Mouse (Mus musculus) midbrain, embryonic 14.5 days (tissue): ENCODE measurements around the gene Daxx. TPM values are rescaled to one million over a fixed set of nuclear protein-coding genes. Genes with fewer than 3 reads are reported as not detected.
"Not testable (repeated sequence)": the region's sequence is repeated elsewhere in the genome, so short reads cannot be mapped to it uniquely, and the experiment has no call there.

Source experiments
- ATAC-seq: fragments of 200-750 bp; cut with Nextera tagmentation; 2 replicates; pipeline ENCODE4 v1.8.0; 2017; ENCODE audit warnings: moderate number of reproducible peaks, moderate library complexity; ENCODE audit not compliant: low FRiP score, low TSS enrichment
- DNase-seq: peaks from one replicate; pipeline ENCODE4 v3.0.0-alpha.2; 2015
- H3K27ac ChIP-seq: fragments of 300-500 bp; sonication (generic); replicated peaks from 2 replicates; pipeline ENCODE4 v1.5.1; 2014; ENCODE audit warnings: mild to moderate bottlenecking, low read depth, low read length, moderate library complexity
- H3K27me3 ChIP-seq: fragments of 300-500 bp; sonication (generic); 2 replicates; pipeline ENCODE4 v1.6.1; 2014; ENCODE audit warnings: low read length, control low read depth, mixed read lengths; ENCODE audit not compliant: control insufficient read depth, insufficient read depth
- H3K36me3 ChIP-seq: fragments of 300-500 bp; sonication (generic); 2 replicates; pipeline ENCODE4 v1.6.1; 2014; ENCODE audit warnings: low read length, control low read depth; ENCODE audit not compliant: control insufficient read depth, insufficient read depth
- H3K4me1 ChIP-seq: fragments of 300-500 bp; sonication (generic); 2 replicates; pipeline ENCODE4 v1.6.1; 2014; ENCODE audit warnings: mild to moderate bottlenecking, antibody characterized with exemption, low read length, control low read depth; ENCODE audit not compliant: control insufficient read depth, insufficient read depth
- H3K4me2 ChIP-seq: fragments of 300-500 bp; sonication (generic); 2 replicates; pipeline ENCODE4 v1.6.1; 2014; ENCODE audit warnings: mild to moderate bottlenecking, low read length, moderate library complexity
- H3K4me3 ChIP-seq: fragments of 300-500 bp; sonication (generic); replicated peaks from 2 replicates; pipeline ENCODE4 v1.5.1; 2014; ENCODE audit warnings: low read depth, low read length
- H3K9ac ChIP-seq: fragments of 300-500 bp; sonication (generic); replicated peaks from 2 replicates; pipeline ENCODE4 v1.6.1; 2014; ENCODE audit warnings: mild to moderate bottlenecking, low read length, moderate library complexity
- H3K9me3 ChIP-seq: fragments of 300-500 bp; sonication (generic); 2 replicates; pipeline ENCODE4 v1.6.1; 2016; ENCODE audit warnings: low read length, control low read depth, mixed read lengths; ENCODE audit not compliant: control insufficient read depth
- WGBS: fragments of 180-500 bp; shearing (Covaris S2); extraction: QIAGEN DNeasy Blood & Tissue Kit; methylation state at CpG from one replicate; pipeline ENCODE4 v1.1.7; 2014; 5-methylcytosine and 5-hydroxymethylcytosine counted together
- polyA plus RNA-seq: library from polyadenylated mRNA; unstranded; fragments of >200 nt; fragmentation: Nextera tagmentation; extraction: Ambion mirVana; gene quantifications from 2 replicates; pipeline ENCODE4 v1.2.1, GENCODE M21; 2014

The Daxx gene
- polyA plus RNA-seq, 1 experiment from 2014 or later, result 44.6 TPM

GRCm38 (mm10) chr17:33943454-33943853, 34.2 kb downstream of the Daxx start:
- Histone ChIP-seq H3K4me3 (no peak overlapping the region), H3K4me2 (no peak overlapping the region), H3K27ac (no peak overlapping the region), H3K9ac (no peak overlapping the region), H3K36me3 (peaks cover 58% of the 10 kb centered on the region), H3K27me3 (no peaks in the 10 kb centered on the region), H3K4me1 (peaks cover 16% of the 10 kb centered on the region), H3K9me3 (no peaks in the 10 kb centered on the region)
- WGBS, result 95% methylated on average over 15 of the region's 15 CpGs
- no peak for DNase-seq
- ATAC-seq, result no peak

DNA sequence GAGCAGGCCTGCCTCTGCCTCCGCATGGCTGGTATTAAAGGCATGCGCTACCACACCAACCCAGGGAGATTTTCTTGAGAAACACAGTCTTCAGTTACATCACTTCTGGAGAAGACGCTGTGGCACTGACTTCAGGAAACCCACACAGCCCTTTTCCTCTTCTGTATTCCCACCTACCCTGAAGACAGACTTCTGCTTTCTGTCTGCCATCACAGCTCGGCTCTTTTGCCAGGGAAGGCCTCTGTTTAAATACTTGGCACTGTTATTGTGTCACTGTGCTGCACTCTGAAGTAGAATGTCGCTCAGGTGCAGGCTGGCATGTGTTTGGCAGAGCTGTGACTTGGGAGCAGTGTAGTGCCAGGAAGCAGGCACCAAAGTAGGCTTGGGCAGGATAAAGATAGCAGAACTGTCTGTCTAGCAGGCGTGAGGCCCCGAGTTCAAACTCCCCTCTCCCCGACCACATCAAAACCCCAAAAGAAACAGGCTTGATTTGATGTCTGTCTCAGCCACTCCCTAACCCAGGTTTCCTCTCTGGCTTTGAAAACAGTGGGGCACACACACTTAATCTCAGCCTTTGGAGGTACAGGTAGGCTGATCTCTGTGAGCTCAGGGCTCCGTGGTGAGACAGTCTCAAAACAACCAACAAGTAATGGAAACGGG, 38.3 kb downstream of the Daxx start:
- Histone ChIP-seq H3K36me3 (peaks cover 70% of the 10 kb centered on the region), H3K27me3 (no peaks in the 10 kb centered on the region), H3K9ac (no peak overlapping the region), H3K27ac (no peak overlapping the region), H3K4me2 (no peak overlapping the region), H3K4me1 (peaks cover 19% of the 10 kb centered on the region), H3K4me3 (no peak overlapping the region), H3K9me3 (no peaks in the 10 kb centered on the region)
- ATAC-seq (no peak), DNase-seq (no peak)
- 94% methylated on average over 10 of the region's 10 CpGs for WGBS

DNA sequence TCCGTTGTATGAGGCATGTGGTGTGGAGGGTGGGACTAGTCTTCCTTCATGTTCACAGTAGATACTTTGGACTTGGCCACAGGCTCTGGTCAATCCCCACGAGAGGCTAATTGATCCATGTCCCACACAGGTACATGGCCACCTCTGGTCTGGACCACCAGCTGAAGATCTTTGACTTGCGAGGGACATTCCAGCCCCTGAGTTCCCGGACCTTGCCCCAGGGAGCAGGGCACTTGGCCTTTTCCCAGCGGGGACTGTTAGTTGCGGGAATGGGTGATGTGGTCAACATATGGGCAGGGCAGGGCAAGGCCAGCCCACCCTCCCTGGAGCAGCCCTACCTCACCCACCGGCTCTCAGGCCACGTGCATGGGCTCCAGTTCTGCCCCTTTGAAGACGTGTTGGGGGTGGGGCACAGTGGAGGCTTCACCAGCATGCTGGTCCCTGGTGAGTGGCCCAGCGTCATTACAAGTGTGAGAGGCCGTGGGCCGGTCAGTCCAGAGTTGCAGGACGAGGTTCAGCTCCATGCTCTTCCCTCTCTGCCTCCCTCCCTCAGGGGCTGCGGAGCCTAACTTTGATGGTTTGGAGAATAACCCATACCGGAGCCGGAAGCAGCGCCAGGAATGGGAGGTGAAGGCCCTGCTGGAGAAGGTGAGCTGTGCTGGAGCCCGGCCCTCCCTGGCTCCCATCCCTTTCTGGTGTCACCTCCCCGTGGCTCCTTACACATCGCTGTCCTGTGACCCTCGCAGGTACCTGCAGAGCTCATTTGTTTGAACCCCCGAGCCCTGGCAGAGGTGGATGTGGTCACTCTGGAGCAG, 39.1 kb downstream of the Daxx start:
- Histone ChIP-seq H3K9me3 (no peaks in the 10 kb centered on the region), H3K27me3 (no peaks in the 10 kb centered on the region), H3K4me1 (peaks cover 19% of the 10 kb centered on the region), H3K36me3 (peaks cover 77% of the 10 kb centered on the region), H3K27ac (no peak overlapping the region), H3K4me2 (no peak overlapping the region), H3K4me3 (no peak overlapping the region), H3K9ac (no peak overlapping the region)
- DNase-seq, result no peak
- ATAC-seq, result no peak
- WGBS, result 91% methylated on average over 22 of the region's 22 CpGs

- H3K27ac ChIP-seq, result no peak overlapping the region
- H3K36me3 ChIP-seq, result peaks cover 76% of the 10 kb centered on the region
- H3K4me2 ChIP-seq, result no peak overlapping the region
- no peaks in the 10 kb centered on the region for H3K27me3 ChIP-seq
- DNase-seq, result no peak
- no peaks in the 10 kb centered on the region for H3K9me3 ChIP-seq
- H3K4me3 ChIP-seq, result no peak overlapping the region
- no peak for ATAC-seq
- H3K9ac ChIP-seq, result no peak overlapping the region
- H3K4me1 ChIP-seq, result peaks cover 21% of the 10 kb centered on the region
- 91% methylated on average over 19 of the region's 19 CpGs for WGBS
Observed at GRCm38 (mm10) chr17:33948905-33949537, 39.8 kb downstream of the Daxx start.

- WGBS, result 77% methylated on average over 10 of the region's 10 CpGs
- no peak for ATAC-seq
- peak overlapping the region; percentile 90 for H3K27ac ChIP-seq
- peak overlapping the region; percentile 71 for H3K9ac ChIP-seq
- peaks cover 67% of the 10 kb centered on the region for H3K36me3 ChIP-seq
- H3K4me1 ChIP-seq, result peaks cover 28% of the 10 kb centered on the region
- peak overlapping the region; percentile 96 for H3K4me2 ChIP-seq
- DNase-seq, result no peak
- no peaks in the 10 kb centered on the region for H3K27me3 ChIP-seq
- peak overlapping the region; percentile 52 for H3K4me3 ChIP-seq
- no peaks in the 10 kb centered on the region for H3K9me3 ChIP-seq
Observed at GRCm38 (mm10) chr17:33950131-33950625, 41.0 kb downstream of the Daxx start.

DNA sequence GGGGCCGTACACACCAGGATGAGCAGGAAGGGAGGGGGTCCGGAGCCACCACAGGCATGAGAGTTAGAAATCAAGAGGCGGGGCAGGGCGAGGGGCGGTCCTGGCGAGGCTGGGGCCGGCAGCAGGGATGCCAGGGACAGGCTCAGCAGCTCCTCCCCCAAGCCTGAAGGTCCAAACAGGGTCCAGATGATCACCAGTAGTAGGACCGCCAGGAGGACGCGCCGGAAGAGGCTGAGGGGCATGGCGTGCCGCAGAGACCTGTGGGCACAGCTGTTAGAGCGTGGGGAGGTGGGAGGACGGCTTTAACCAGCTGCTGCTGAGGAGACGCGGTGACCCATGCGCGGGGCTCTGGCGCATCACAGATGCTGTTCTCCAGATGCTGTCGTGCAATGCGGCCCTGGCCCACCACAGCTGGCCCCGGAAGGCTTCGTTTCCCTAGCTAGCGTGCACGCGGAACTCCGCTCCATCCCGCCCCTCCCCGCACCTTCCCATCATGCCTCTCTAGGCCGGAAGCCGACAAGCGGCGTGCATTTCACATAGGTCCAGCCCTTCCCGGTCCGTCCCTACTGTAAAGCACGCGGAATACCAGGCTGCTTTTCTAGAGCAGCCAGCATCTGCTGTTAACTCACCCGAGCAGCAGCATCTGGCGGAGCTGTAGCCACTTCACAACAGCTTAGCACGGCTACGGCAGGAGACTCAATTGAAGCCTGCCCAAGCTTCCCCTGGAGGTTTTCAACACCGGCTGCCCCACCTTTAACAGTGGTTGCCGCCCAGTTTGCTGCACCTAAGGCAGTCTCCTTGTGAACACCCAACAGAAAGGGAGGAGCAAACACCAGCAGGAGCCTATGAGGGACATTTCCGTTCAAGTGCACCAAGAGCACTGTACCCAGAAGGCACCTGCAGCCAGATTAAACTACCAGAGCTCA, 42.1 kb downstream of the Daxx start, which contains the start of gene B3galt4:
B3galt4 (minus strand) TSS at position 468 of the 926 bp plus-strand sequence.
- Histone ChIP-seq H3K4me1 (peaks cover 28% of the 10 kb centered on the region), H3K4me3 (peak within 1 kb of the TSS; percentile 52), H3K27me3 (no peaks in the 10 kb centered on the region), H3K27ac (peak within 1 kb of the TSS; percentile 90), H3K9me3 (no peaks in the 10 kb centered on the region), H3K4me2 (peak within 1 kb of the TSS; percentile 96), H3K36me3 (peaks cover 56% of the 10 kb centered on the region), H3K9ac (peak within 1 kb of the TSS; percentile 71)
- 1% methylated on average over 45 of the region's 45 CpGs for WGBS
- DNase-seq (peak; percentile 92), ATAC-seq (peak; percentile 70)

- Histone ChIP-seq H3K4me3 (peak overlapping the region; percentile 52; the same call in 1 of the 2 replicates), H3K4me1 (peaks cover 34% of the 10 kb centered on the region), H3K36me3 (peaks cover 50% of the 10 kb centered on the region), H3K4me2 (peak overlapping the region; percentile 96)
- H3K27me3 ChIP-seq, ATAC-seq, H3K9me3 ChIP-seq, DNase-seq, H3K9ac ChIP-seq, H3K27ac ChIP-seq: not testable (repeated sequence)
- 74% methylated on average over 13 of the region's 13 CpGs for WGBS
Observed at GRCm38 (mm10) chr17:33952015-33952414, 42.8 kb downstream of the Daxx start.

DNA sequence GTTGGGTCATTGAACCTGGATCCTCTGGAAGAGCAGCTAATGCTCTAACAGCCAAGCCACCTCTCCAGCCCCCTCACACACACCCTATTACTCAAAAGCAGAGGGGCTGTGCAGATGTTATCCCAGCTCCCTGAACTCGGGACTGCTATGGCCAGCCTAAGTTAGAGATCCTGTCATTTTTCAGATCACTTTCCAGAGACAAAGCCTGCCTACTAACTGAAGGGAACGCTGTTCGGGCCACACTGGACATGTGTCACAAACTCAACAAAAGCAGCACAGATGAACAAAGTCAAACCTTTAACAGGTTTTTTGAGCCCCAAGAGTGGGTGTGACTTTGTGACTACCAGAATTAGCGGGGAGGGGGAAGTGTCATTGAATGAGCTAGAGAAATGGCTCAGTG, 43.7 kb downstream of the Daxx start:
- Histone ChIP-seq H3K27ac (no peak overlapping the region), H3K4me2 (no peak overlapping the region), H3K27me3 (no peaks in the 10 kb centered on the region), H3K4me3 (no peak overlapping the region), H3K9ac (no peak overlapping the region), H3K9me3 (no peaks in the 10 kb centered on the region), H3K36me3 (peaks cover 44% of the 10 kb centered on the region), H3K4me1 (peaks cover 34% of the 10 kb centered on the region)
- no peak for ATAC-seq
- no peak for DNase-seq
- WGBS, result 84% methylated on average over 4 of the region's 4 CpGs
